ENCODE assay signal across 8 mouse cellular contexts in genomic region chr3:60499157-60499578, GRCm38 (mm10). TPM values are rescaled to one million over a fixed set of nuclear protein-coding genes. Genes with fewer than 3 reads are reported as not detected.
DNase-seq lines count a peak whose midpoint lies in the region; ATAC-seq and TF ChIP-seq lines count a peak whose summit lies in the region.

No protein-coding gene starts in this region.

- no peak for ATAC-seq in megakaryocyte, adult 5-6 weeks (ENCODE audit: poor library complexity, severe bottlenecking)
- ATAC-seq in common myeloid progenitor, adult 5-6 weeks (replicated peaks; ENCODE audit: low read depth, poor library complexity, severe bottlenecking) = peak; percentile 31
- ATAC-seq in monocyte, adult 5-6 weeks (replicated peaks; ENCODE audit: insufficient number of reproducible peaks, low FRiP score, low TSS enrichment, poor library complexity, severe bottlenecking) = no peak

- peak overlapping the region; percentile 98 for H3K4me3 ChIP-seq in megakaryocyte, embryonic 14.5 days (replicated peaks)
- H3K4me3 ChIP-seq in small intestine, adult 2 months (ENCODE audit: low read depth, low read length) = no peak overlapping the region

- H3K9me3 ChIP-seq in megakaryocyte, embryonic 14.5 days = no peaks in the 10 kb centered on the region

- peaks cover 16% of the 10 kb centered on the region for H3K36me3 ChIP-seq in megakaryocyte, embryonic 14.5 days (replicated peaks; ENCODE audit: low read length)
- H3K36me3 ChIP-seq in small intestine, adult 2 months (ENCODE audit: control insufficient read depth, insufficient read depth, low read length) = no peaks in the 10 kb centered on the region

- WGBS in small intestine, adult 2 months = 9% methylated on average over 6 of the region's 6 CpGs

- no peak for TF ChIP-seq CTCF in small intestine, adult 2 months (IDR thresholded peaks at IDR 0.05; ENCODE audit: extremely low read depth, insufficient read length, insufficient replicate concordance, low read depth, low read length)

- DNase-seq in heart, postnatal 4 days = peak; percentile 25
- no peak for DNase-seq in cerebellum, adult 8-10 months
- DNase-seq in retina, postnatal 1 day = no peak

- peak overlapping the region; percentile 84 for H3K27ac ChIP-seq in small intestine, adult 2 months (ENCODE audit: insufficient read depth, low read depth, low read length)

- H3K4me1 ChIP-seq in megakaryocyte, embryonic 14.5 days = peaks cover 43% of the 10 kb centered on the region
- H3K4me1 ChIP-seq in small intestine, adult 2 months (ENCODE audit: control insufficient read depth, insufficient read depth, insufficient read length, low read length) = peaks cover 14% of the 10 kb centered on the region; the same call in 1 of the 2 replicates

- no peak for TF ChIP-seq POLR2A in small intestine, adult 2 months (IDR thresholded peaks at IDR 0.05; ENCODE audit: low read depth, low read length)

- no peaks in the 10 kb centered on the region for H3K27me3 ChIP-seq in megakaryocyte, embryonic 14.5 days (replicated peaks)
- no peaks in the 10 kb centered on the region for H3K27me3 ChIP-seq in small intestine, adult 2 months (ENCODE audit: control insufficient read depth, insufficient read depth, low read length)

RNA-seq across cellular contexts. Expression of gene Mbnl1, which starts 26.5 kb away (rescaled TPM):
- 20.3 and 35.3 TPM in 2 replicates for polyA plus RNA-seq in megakaryocyte, embryonic 14.5 days (2012; ENCODE audit: insufficient read depth, low replicate concordance)
- total RNA-seq in megakaryocyte, adult 5-6 weeks (2015) = 716 and 772 TPM in 2 replicates
- total RNA-seq in megakaryocyte, adult 5-6 weeks (2017) = 1,073 and 1,122 TPM in 2 replicates
- 788 and 813 TPM in 2 replicates for total RNA-seq in common myeloid progenitor, adult 5-6 weeks (2017)
- 100 to 1,000 TPM; 155 to 163 TPM for total RNA-seq in heart, postnatal 4 days (2021)
- 27.2 and 48.7 TPM in 2 replicates for polyA plus RNA-seq in small intestine, adult 2 months (2012; rRNA removed)
- 804 to 1,126 TPM (median 952 TPM) in 3 replicates for total RNA-seq in monocyte, adult 5-6 weeks (2017)
